Mouse (Mus musculus): ENCODE data around the gene Nfix.

Nfix gene

GRCm38 (mm10) chr8:84733959-84734358 is 66.2 kb downstream of the Nfix start:
- DNase-seq: no peak

- no peak for DNase-seq
Observed at GRCm38 (mm10) chr8:84732996-84733395, 67.1 kb downstream of the Nfix start.

- peak; percentile 67 for DNase-seq
Observed at GRCm38 (mm10) chr8:84732545-84732944, 67.6 kb downstream of the Nfix start.

GRCm38 (mm10) chr8:84731371-84732177 is 68.6 kb downstream of the Nfix start:
- no peak for DNase-seq

- DNase-seq: no peak
Observed at GRCm38 (mm10) chr8:84730541-84731370, 69.4 kb downstream of the Nfix start.

GRCm38 (mm10) chr8:84729921-84730362 is 70.2 kb downstream of the Nfix start:
- no peak for DNase-seq

- DNase-seq: no peak
Observed at GRCm38 (mm10) chr8:84728474-84728873, 71.7 kb downstream of the Nfix start.

GRCm38 (mm10) chr8:84725941-84726259 is 74.2 kb downstream of the Nfix start:
- DNase-seq: no peak

GRCm38 (mm10) chr8:84725246-84725940 is 74.8 kb downstream of the Nfix start:
- DNase-seq: no peak

GRCm38 (mm10) chr8:84724683-84725082 is 75.5 kb downstream of the Nfix start:
- no peak for DNase-seq

- no peak for DNase-seq
Observed at GRCm38 (mm10) chr8:84723571-84723900, 76.6 kb downstream of the Nfix start.

- DNase-seq: peak; percentile 74
Observed at GRCm38 (mm10) chr8:84722850-84723570, 77.1 kb downstream of the Nfix start, which contains the start of gene G430095P16Rik. TSS of gene G430095P16Rik (plus strand) at chr8:84723007.

- no peak for DNase-seq
Observed at GRCm38 (mm10) chr8:84722530-84722849, 77.7 kb downstream of the Nfix start.

GRCm38 (mm10) chr8:84718959-84719690 is 81.0 kb downstream of the Nfix start:
- no peak for DNase-seq

GRCm38 (mm10) chr8:84718476-84718875 is 81.7 kb downstream of the Nfix start:
- no peak for DNase-seq

GRCm38 (mm10) chr8:84716790-84717189 is 83.4 kb downstream of the Nfix start:
- DNase-seq: no peak

GRCm38 (mm10) chr8:84715893-84716468 is 84.2 kb downstream of the Nfix start:
- no peak for DNase-seq

- no peak for DNase-seq
Observed at GRCm38 (mm10) chr8:84714161-84714560, 86.0 kb downstream of the Nfix start.

- no peak for DNase-seq
Observed at GRCm38 (mm10) chr8:84713381-84713780, 86.8 kb downstream of the Nfix start.

- no peak for DNase-seq
Observed at GRCm38 (mm10) chr8:84712759-84713120, 87.4 kb downstream of the Nfix start.

GRCm38 (mm10) chr8:84711933-84712758 is 88.0 kb downstream of the Nfix start:
- DNase-seq: no peak

Data from right cerebral cortex, postnatal 14 days (tissue).